Mouse (Mus musculus): ENCODE results near the gene Zfp746. TPM values are rescaled to one million over a fixed set of nuclear protein-coding genes. Genes with fewer than 3 reads are reported as not detected.

Gene Zfp746
- polyA plus RNA-seq (2012; rRNA removed; ENCODE audit: low replicate concordance): 11.7 and 12.6 TPM in 2 replicates

GRCm38 (mm10) chr6:48086471-48086878, at the start of gene Zfp746:
Gene Zfp746 (minus strand): TSS chr6:48086593.

GRCm38 (mm10) chr6:48048426-48049272, 37.7 kb downstream of the Zfp746 start, which contains the start of gene Zfp777:
Gene Zfp777 (minus strand): TSS chr6:48048911.

Other genes starting within 250 kb of the Zfp746 start
- gene Zfp282, start 209.4 kb downstream of the Zfp746 start, polyA plus RNA-seq (2012; rRNA removed; ENCODE audit: low replicate concordance): 4.1 and 4.6 TPM in 2 replicates
- 4.9 and 5.0 TPM in 2 replicates for gene Zfp212, start 166.1 kb downstream of the Zfp746 start, polyA plus RNA-seq (2012; rRNA removed; ENCODE audit: low replicate concordance)
- gene Zfp956, start 133.2 kb downstream of the Zfp746 start, polyA plus RNA-seq (2012; rRNA removed; ENCODE audit: low replicate concordance): 4.0 and 8.9 TPM in 2 replicates
- gene Zfp777, start 37.7 kb downstream of the Zfp746 start, polyA plus RNA-seq (2012; rRNA removed; ENCODE audit: low replicate concordance): 16.1 and 16.2 TPM in 2 replicates

All from duodenum, adult 2 months (tissue).